Mouse (Mus musculus) heart, postnatal 0 days (tissue): ENCODE measurements around the gene Baz2b. TPM values are rescaled to one million over a fixed set of nuclear protein-coding genes. Genes with fewer than 3 reads are reported as not detected.

Experiments
- ATAC-seq: fragments of 200-750 bp; cut with Nextera tagmentation; 2 replicates; pipeline ENCODE4 v1.8.0; 2017; ENCODE audit warnings: low read depth, moderate number of reproducible peaks, moderate library complexity; ENCODE audit not compliant: insufficient read depth
- DNase-seq: peaks from one replicate; pipeline ENCODE4 v3.0.0-alpha.2; 2016; ENCODE audit warnings: low spot score
- H3K27ac ChIP-seq: fragments of 300-500 bp; sonication (generic); 2 replicates; pipeline ENCODE4 v1.5.1; 2014; ENCODE audit warnings: low read depth, mild to moderate bottlenecking
- H3K27me3 ChIP-seq: fragments of 300-500 bp; sonication (generic); 2 replicates; pipeline ENCODE4 v1.6.1; 2014; ENCODE audit warnings: low read length, mixed read lengths; ENCODE audit not compliant: control insufficient read depth, insufficient read depth
- H3K36me3 ChIP-seq: fragments of 300-500 bp; sonication (generic); replicated peaks from 2 replicates; pipeline ENCODE4 v1.6.1; 2014; ENCODE audit warnings: low read length, mixed read lengths; ENCODE audit not compliant: control insufficient read depth, insufficient read depth
- H3K4me1 ChIP-seq: fragments of 300-500 bp; sonication (generic); 2 replicates; pipeline ENCODE4 v1.6.1; 2014; ENCODE audit warnings: antibody characterized with exemption; ENCODE audit not compliant: control insufficient read depth, insufficient read depth
- H3K4me2 ChIP-seq: fragments of 300-500 bp; sonication (generic); 2 replicates; pipeline ENCODE4 v1.6.1; 2014; ENCODE audit warnings: low read depth, mild to moderate bottlenecking, low read length, moderate library complexity
- H3K4me3 ChIP-seq: fragments of 300-500 bp; sonication (generic); 2 replicates; pipeline ENCODE4 v1.5.1; 2014; ENCODE audit warnings: low read depth, low read length
- H3K9ac ChIP-seq: fragments of 300-500 bp; sonication (generic); replicated peaks from 2 replicates; pipeline ENCODE4 v1.6.1; 2014; ENCODE audit warnings: low read depth, low read length, mixed read lengths
- H3K9me3 ChIP-seq: fragments of 300-500 bp; sonication (generic); replicated peaks from 2 replicates; pipeline ENCODE4 v1.6.1; 2016; ENCODE audit warnings: low read length; ENCODE audit not compliant: control insufficient read depth
- CTCF ChIP-seq: IDR thresholded peaks from 2 replicates; pipeline ENCODE4 v1.5.1; 2016; ENCODE audit warnings: antibody characterized with exemption, control low read depth, low read depth
- EP300 ChIP-seq: IDR thresholded peaks from 2 replicates; pipeline ENCODE4 v1.6.1; 2016; ENCODE audit warnings: antibody characterized with exemption, low read depth
- WGBS: fragments of 180-500 bp; shearing (Covaris S2); extraction: QIAGEN DNeasy Blood & Tissue Kit; methylation state at CpG from one replicate; pipeline ENCODE4 v1.1.7; 2014; 5-methylcytosine and 5-hydroxymethylcytosine counted together
- polyA plus RNA-seq: library from polyadenylated mRNA; unstranded; fragments of >200 nt; fragmentation: Nextera tagmentation; extraction: Ambion mirVana; gene quantifications from 2 replicates; pipeline ENCODE4 v1.2.1, GENCODE M21; 2015
- total RNA-seq: library from RNA; depleted of rRNA; stranded (reverse); fragments of >200 nt; gene quantifications from 2 replicates; pipeline ENCODE4 v1.2.3, GENCODE M21; 2014; ENCODE audit warnings: low replicate concordance

Gene Baz2b
- total and polyA plus RNA-seq, 2 experiments from 2014 or later, result 40.3 to 46.2 TPM

- no peak overlapping the region for H3K9ac ChIP-seq
- H3K4me2 ChIP-seq, result no peak overlapping the region
- TF ChIP-seq EP300, result no peak
- no peak for TF ChIP-seq CTCF
- ATAC-seq (peak; percentile 60; the same call in 1 of the 2 replicates), DNase-seq (peak; percentile 45)
- peaks cover 27% of the 10 kb centered on the region for H3K4me1 ChIP-seq
- 24% methylated on average over 6 of the region's 6 CpGs for WGBS
- H3K27ac ChIP-seq, result peak overlapping the region; percentile 58
- H3K27me3 ChIP-seq, result no peaks in the 10 kb centered on the region
- H3K9me3 ChIP-seq, result no peaks in the 10 kb centered on the region
- no peaks in the 10 kb centered on the region for H3K36me3 ChIP-seq
- H3K4me3 ChIP-seq, result no peak overlapping the region
These were observed 11.6 kb upstream of the Baz2b start for GRCm38 (mm10) chr2:60221236-60221635.

DNA sequence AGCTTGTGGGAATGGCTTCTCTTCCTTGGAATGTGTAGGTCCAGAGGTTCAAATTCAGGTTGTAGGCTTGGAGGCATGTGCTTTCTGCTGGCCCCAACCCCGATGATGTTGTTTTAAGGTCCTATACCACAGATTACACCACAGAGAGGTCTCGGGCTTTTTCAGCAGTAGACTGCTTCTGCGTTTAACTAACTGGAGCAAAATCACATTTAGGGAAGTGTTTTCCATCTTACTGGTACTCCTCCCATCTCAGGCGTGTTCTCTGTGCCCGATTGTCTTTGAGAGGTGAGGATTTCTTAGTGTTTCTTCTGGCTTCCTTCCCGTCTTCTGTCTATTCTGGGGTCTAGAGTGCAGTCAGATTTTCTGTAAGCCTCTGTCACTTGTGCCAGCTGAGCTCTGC is 8.0 kb upstream of the Baz2b start:
- Histone ChIP-seq H3K27ac (0 out of 2 replicates have a peak overlapping the region, but pooled peaks have one; percentile 30), H3K9me3 (no peaks in the 10 kb centered on the region), H3K4me1 (peaks cover 41% of the 10 kb centered on the region), H3K36me3 (no peaks in the 10 kb centered on the region), H3K4me3 (no peak overlapping the region), H3K4me2 (no peak overlapping the region), H3K9ac (no peak overlapping the region), H3K27me3 (no peaks in the 10 kb centered on the region)
- TF ChIP-seq EP300, result no peak
- TF ChIP-seq CTCF, result no peak
- no peak for DNase-seq
- no peak for ATAC-seq
- 56% methylated on average over 6 of the region's 6 CpGs for WGBS

- ATAC-seq (no peak), DNase-seq (no peak)
- Histone ChIP-seq H3K4me1 (peaks cover 47% of the 10 kb centered on the region), H3K36me3 (0 out of 2 replicates have a peak, but pooled peaks cover 2% of the 10 kb centered on the region), H3K27me3 (no peaks in the 10 kb centered on the region), H3K27ac (no peak overlapping the region), H3K4me3 (no peak overlapping the region), H3K4me2 (no peak overlapping the region), H3K9me3 (no peaks in the 10 kb centered on the region), H3K9ac (no peak overlapping the region)
- TF ChIP-seq CTCF (no peak), EP300 (no peak)
- 67% methylated on average over 4 of the region's 4 CpGs for WGBS
These were observed 7.0 kb upstream of the Baz2b start for GRCm38 (mm10) chr2:60216547-60217153.

DNA sequence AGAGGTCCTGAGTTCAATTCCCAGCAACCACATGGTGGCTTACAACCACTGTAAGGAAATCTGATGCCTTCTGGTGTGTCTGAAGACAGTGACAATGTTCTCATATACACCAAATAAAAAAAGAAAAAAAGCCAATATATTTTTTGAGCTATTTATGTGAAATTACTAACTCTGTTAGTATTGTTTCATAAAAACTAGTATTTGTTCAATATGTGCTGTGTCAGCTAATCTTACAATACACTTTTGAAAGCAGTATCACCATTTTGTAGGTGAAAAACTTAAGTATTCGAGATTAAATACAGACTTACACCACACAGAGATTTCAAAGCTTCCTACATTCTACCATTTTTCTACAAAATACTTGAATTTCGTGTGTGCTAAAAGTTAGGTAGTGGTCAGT is 5.0 kb upstream of the Baz2b start:
- 92% methylated on average over 2 of the region's 2 CpGs for WGBS
- Histone ChIP-seq H3K4me2 (no peak overlapping the region), H3K4me1 (peaks cover 56% of the 10 kb centered on the region), H3K9ac (no peak overlapping the region), H3K36me3 (0 out of 2 replicates have a peak, but pooled peaks cover 3% of the 10 kb centered on the region), H3K9me3 (no peaks in the 10 kb centered on the region), H3K4me3 (no peak overlapping the region), H3K27me3 (no peaks in the 10 kb centered on the region), H3K27ac (no peak overlapping the region)
- no peak for ATAC-seq
- DNase-seq, result no peak
- no peak for TF ChIP-seq EP300

DNA sequence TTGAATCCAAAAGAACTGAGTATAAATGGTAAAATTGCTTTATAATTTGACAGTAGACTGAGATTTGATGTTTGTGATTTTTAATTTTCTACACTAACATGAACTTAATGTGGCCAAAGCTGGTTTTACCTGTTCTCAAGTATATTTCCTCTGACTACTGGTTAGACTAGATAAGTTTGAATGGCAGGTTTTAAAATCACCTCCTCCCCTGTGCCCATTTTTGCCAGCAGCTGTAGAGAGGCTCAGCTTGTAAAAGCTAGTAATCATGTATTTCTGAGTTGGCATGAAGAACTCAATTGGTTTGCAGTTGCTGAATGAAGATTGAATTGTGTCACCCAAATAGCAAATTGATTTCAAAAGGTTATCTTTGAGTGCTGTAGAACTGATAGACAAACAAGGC is 2.8 kb upstream of the Baz2b start:
- no peak for DNase-seq
- no peak overlapping the region for H3K4me2 ChIP-seq
- TF ChIP-seq EP300 (no peak), CTCF (no peak)
- 0 out of 2 replicates have a peak, but pooled peaks cover 3% of the 10 kb centered on the region for H3K36me3 ChIP-seq
- H3K4me1 ChIP-seq, result peaks cover 53% of the 10 kb centered on the region
- H3K9me3 ChIP-seq, result no peaks in the 10 kb centered on the region
- ATAC-seq, result no peak
- no peak overlapping the region for H3K27ac ChIP-seq
- H3K9ac ChIP-seq, result no peak overlapping the region
- no peaks in the 10 kb centered on the region for H3K27me3 ChIP-seq
- H3K4me3 ChIP-seq, result no peak overlapping the region

DNA sequence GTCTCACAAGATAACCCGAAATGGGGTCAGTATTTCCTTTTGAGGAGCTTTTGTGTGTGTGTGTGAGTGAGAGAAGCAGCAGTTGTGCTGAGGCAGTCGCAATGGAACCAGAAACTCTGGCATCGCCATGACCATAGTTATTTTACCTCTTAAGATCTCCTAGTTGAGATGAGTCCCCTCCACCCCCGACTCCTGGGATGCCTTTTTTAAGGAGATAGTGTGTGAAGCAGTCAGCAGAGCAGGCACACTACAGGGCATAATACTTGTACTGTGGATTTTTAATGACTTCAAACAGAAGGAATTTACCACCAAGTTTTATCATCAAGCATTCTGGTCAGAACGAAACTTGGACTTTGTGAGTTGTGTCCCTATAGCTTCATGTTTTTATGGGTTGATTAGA is 1.2 kb upstream of the Baz2b start:
- 2% methylated on average over 5 of the region's 5 CpGs for WGBS
- Histone ChIP-seq H3K27ac (peak overlapping the region; percentile 93), H3K9ac (peak overlapping the region; percentile 98), H3K4me3 (peak overlapping the region; percentile 91), H3K9me3 (no peaks in the 10 kb centered on the region), H3K27me3 (no peaks in the 10 kb centered on the region), H3K4me1 (peaks cover 36% of the 10 kb centered on the region), H3K4me2 (peak overlapping the region; percentile 80), H3K36me3 (peaks cover 8% of the 10 kb centered on the region)
- no peak for TF ChIP-seq EP300
- no peak for TF ChIP-seq CTCF
- DNase-seq (no peak), ATAC-seq (no peak)
